Mouse (Mus musculus): ENCODE data around the gene Plxnb1. TPM values are rescaled to one million over a fixed set of nuclear protein-coding genes. Genes with fewer than 3 reads are reported as not detected.

Gene Plxnb1
- polyA plus RNA-seq (2012; rRNA removed) = 4.8 and 5.9 TPM in 2 replicates

DNA sequence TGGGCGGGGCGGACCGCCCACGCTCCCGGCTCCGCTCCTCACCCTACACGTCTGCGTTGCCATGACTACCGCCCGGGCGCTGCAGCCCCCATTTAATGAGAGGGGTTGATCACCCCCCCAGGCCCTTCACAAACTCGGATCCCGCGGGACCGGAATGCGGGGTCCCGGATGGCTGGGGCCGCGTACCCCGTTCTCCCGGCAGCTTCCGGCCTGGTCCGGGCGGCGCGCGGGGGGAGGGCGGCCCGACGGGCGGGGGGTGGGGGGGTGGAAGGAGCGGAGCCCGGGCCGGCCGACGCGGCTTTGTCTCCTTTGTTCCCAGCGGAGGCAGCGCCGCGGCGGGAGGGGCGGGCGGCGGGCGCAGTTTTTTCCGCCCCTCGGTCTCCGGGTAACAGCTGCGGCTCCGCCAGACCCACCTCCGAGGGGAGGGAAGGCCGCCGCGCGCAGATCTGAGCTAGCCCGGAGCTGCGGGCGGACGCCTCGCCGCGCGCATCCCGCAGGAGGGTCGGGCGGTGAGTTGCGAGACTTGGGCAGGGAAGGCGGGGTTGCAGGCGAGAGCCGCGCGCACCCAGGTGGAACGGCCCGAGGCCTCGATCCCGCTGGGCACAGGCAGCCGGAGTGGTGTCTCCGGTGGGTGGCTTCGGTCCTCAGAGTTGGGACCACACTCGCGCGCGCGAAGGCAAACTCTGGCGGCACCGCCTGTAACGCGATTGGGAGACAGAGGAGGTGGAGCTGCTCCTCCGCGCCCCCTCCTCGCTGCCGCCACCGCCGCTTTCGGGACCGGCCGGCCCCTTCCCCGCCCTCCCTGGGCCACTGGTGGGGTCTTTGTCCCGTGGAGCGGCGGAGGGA lies at the start of gene Plxnb1:
TSS of gene Plxnb1 (plus strand) at position 253 of the 846 bp plus-strand sequence.

DNA sequence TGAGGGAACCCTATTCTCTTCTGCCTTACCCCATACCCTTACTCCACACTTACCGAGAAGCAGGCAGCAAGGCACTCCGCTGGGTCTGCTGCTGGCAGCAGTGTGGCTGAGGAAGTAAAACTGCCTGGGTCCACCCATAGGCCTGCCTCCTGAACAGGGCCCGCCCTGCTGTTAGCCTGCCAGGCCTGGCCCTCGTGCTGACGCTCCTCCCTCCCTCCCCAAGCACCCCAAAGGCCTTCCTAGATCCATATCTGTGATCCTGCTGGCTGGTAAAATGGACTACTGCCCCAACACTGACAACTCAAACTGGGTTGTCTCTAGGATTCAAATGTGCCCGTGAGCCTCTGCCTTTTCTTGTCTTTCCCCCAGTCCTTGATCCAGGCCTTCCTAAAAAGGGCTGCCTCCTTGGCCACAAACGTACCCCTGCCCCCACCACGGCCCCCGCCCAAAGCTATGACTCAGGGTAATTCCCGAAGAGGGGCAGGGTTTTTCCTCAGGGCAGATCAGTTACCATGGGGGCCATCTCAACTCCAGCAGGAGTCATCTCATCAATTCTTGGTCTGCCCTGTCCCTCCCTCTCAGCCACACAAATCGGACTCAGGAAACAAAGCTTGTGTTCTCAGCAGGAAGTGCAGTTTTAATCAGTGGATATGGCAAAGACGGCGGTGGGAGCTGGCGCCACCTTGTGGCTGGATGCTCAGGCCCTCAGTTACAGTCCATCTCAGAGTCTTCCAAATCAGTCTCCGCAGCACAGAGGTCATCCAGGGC lies 35.9 kb upstream of the Plxnb1 start, which contains the start of gene Trex1:
TSS of gene Trex1 (minus strand) at position 599 of the 768 bp plus-strand sequence.

GRCm38 (mm10) chr9:109073661-109074573 lies 21.3 kb upstream of the Plxnb1 start, which contains the start of gene Atrip:
TSS of gene Atrip (minus strand) at chr9:109074124.

GRCm38 (mm10) chr9:109082124-109082800 lies 12.9 kb upstream of the Plxnb1 start, which contains the start of the genes Ccdc51 and Tma7:
TSS of gene Ccdc51 (plus strand) at chr9:109082493.
TSS of gene Tma7 (minus strand) at chr9:109082587.

GRCm38 (mm10) chr9:109161941-109162340 lies 66.8 kb downstream of the Plxnb1 start, which contains the start of gene Fbxw21:
TSS of gene Fbxw21 (minus strand) at chr9:109162041.

Other genes starting within 250 kb of the Plxnb1 start
- 2.7 and 2.8 TPM in 2 replicates for gene Slc26a6, start 242.1 kb upstream of the Plxnb1 start, polyA plus RNA-seq (2012; rRNA removed)
- 0.04 TPM in 1 of 2 replicates, not detected in the other for gene Tmem89, start 180.8 kb upstream of the Plxnb1 start, polyA plus RNA-seq (2012; rRNA removed)
- 224 and 244 TPM in 2 replicates for gene Uqcrc1, start 158.8 kb upstream of the Plxnb1 start, polyA plus RNA-seq (2012; rRNA removed)
- gene Col7a1, start 141.8 kb upstream of the Plxnb1 start, polyA plus RNA-seq (2012; rRNA removed) = 0.51 and 0.59 TPM in 2 replicates
- gene Ucn2, start 109.4 kb upstream of the Plxnb1 start, polyA plus RNA-seq (2012; rRNA removed) = 0.04 TPM in 1 of 2 replicates, not detected in the other
- gene Pfkfb4, start 103.6 kb upstream of the Plxnb1 start, polyA plus RNA-seq (2012; rRNA removed) = 4.6 and 6.5 TPM in 2 replicates
- gene Shisa5, start 56.8 kb upstream of the Plxnb1 start, polyA plus RNA-seq (2012; rRNA removed) = 30.0 and 37.0 TPM in 2 replicates
- 23.2 and 25.4 TPM in 2 replicates for gene Trex1, start 35.7 kb upstream of the Plxnb1 start, polyA plus RNA-seq (2012; rRNA removed)
- gene Atrip, start 21.3 kb upstream of the Plxnb1 start, polyA plus RNA-seq (2012; rRNA removed) = 6.2 and 6.7 TPM in 2 replicates
- 6.0 and 6.4 TPM in 2 replicates for gene Ccdc51, start 12.9 kb upstream of the Plxnb1 start, polyA plus RNA-seq (2012; rRNA removed)
- 60.6 and 66.8 TPM in 2 replicates for gene Tma7, start 12.8 kb upstream of the Plxnb1 start, polyA plus RNA-seq (2012; rRNA removed)
- gene Fbxw21, start 66.7 kb downstream of the Plxnb1 start, polyA plus RNA-seq (2012; rRNA removed) = not detected in 2 replicates
- gene Fbxw13, start 100.6 kb downstream of the Plxnb1 start, polyA plus RNA-seq (2012; rRNA removed) = 0.02 and 0.07 TPM in 2 replicates
- 0.02 TPM in 2 replicates for gene Fbxw20, start 139.4 kb downstream of the Plxnb1 start, polyA plus RNA-seq (2012; rRNA removed)
- gene Fbxw14, start 192.3 kb downstream of the Plxnb1 start, polyA plus RNA-seq (2012; rRNA removed) = 0.06 TPM in 1 of 2 replicates, not detected in the other
- 0.02 TPM in 1 of 2 replicates, not detected in the other for gene Fbxw28, start 244.3 kb downstream of the Plxnb1 start, polyA plus RNA-seq (2012; rRNA removed)

All from liver, embryonic 18 days (tissue).